Mouse (Mus musculus): ENCODE data around the gene Zwint. TPM values are rescaled to one million over a fixed set of nuclear protein-coding genes. Genes with fewer than 3 reads are reported as not detected.
A peak's percentile ranks its signal among the peaks of the same experiment; 100 is the strongest.

The Zwint gene
- total and polyA plus RNA-seq, 3 experiments = 173 to 257 (median 248) TPM

DNA sequence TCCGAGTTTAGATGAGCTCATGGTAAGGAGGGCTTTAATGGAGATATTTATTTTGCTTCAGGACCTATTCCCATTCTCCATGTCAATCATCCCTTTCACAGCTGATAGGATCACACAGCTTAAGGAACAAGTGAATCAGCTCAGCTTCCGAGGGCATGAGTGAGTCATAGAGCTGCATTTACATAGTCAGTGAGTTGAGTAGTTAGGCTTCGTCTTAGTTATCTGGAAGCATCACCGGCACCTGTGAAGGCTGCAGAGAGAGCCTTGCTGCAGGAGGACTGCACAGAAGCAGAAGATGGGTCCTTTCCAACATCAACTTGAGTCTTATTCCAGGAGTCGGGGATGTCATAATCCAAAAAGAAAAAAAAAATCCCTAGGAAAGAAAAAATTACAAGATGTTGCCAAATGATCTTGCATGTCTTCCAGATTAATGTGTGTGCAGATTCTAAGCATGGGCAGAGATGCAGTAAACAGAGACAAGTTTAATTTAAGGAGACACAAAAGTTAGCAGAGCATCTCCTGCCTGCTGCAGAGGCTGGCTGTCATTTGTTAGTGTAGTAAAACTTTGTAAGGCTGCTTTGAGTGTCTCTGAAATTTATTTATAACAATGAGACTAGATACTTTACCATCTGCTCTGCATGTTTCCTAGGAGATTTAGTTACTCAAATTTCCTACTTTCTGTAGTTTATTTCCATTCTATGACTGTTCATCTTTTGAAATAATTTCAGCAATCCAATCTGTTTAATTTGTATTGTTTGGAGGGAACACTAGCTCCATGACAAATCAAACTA, 41.3 kb upstream of the Zwint start:
- no peak for DNase-seq (ENCODE audit: extremely low read depth)
- dilution Hi-C loops (cut with MboI; ENCODE audit: extremely low pct_ligation_motif_present, extremely low pct_unique_long_range_greater_than_20kb, low sequenced_read_pairs) (no loop called here), in situ Hi-C loops (cut with MboI; ENCODE audit: low pct_ligation_motif_present, low pct_unique_long_range_greater_than_20kb, low sequenced_read_pairs) (no loop called here)
- Histone ChIP-seq H3K9ac (ENCODE audit: insufficient read depth, low read depth) (no peak overlapping the region), H3K4me3 (replicated peaks in 1 of 3; ENCODE audit: low read depth in 2 of 3, low read length in 2 of 3, poor library complexity in 1 of 3) (no peak overlapping the region), H3K4me1 (ENCODE audit: control insufficient read depth in 1 of 2, insufficient read depth in 2 of 2) (peaks cover 0 to 3% of the 10 kb centered on the region in 2 experiments; a peak in 1 of 4 replicates), H3K36me3 (replicated peaks in 1 of 2; ENCODE audit: control insufficient read depth in 1 of 2, insufficient read depth in 1 of 2, low read length in 1 of 2) (no peaks in the 10 kb centered on the region), H3K79me2 (replicated peaks; ENCODE audit: control insufficient read depth, extremely low read depth, insufficient read depth, poor library complexity, severe bottlenecking) (no peaks in the 10 kb centered on the region), H3K9me3 (replicated peaks; ENCODE audit: low read length) (no peaks in the 10 kb centered on the region), H3K27me3 (replicated peaks) (no peaks in the 10 kb centered on the region), H3K27ac (ENCODE audit: insufficient read depth, low read depth) (no peak overlapping the region), H3K4me2 (ENCODE audit: insufficient read depth, low read depth, poor library complexity, severe bottlenecking) (no peak overlapping the region)
- TF ChIP-seq SMC3 (IDR thresholded peaks at IDR 0.05; ENCODE audit: low read depth, low read length) (no peak), ETS1 (conservative IDR thresholded peaks at IDR 0.05; ENCODE audit: low read depth, low read length) (peak; percentile 33; the same call in 1 of the 2 replicates), POLR2AphosphoS2 (IDR thresholded peaks at IDR 0.05; ENCODE audit: low read depth, low read length) (no peak), EP300 (IDR thresholded peaks at IDR 0.05; ENCODE audit: low read length) (0 out of 2 replicates have a peak, but pooled peaks have one; percentile 9), MEF2A (IDR thresholded peaks at IDR 0.05; ENCODE audit: borderline replicate concordance, low read depth, low read length) (no peak), CTCF (conservative IDR thresholded peaks at IDR 0.05 in 1 of 2, IDR thresholded peaks at IDR 0.05 in 1 of 2; ENCODE audit: low read depth in 2 of 2, low read length in 2 of 2) (no peak), PAX5 (IDR thresholded peaks at IDR 0.05; ENCODE audit: low read length) (no peak), IRF4 (IDR thresholded peaks at IDR 0.05; ENCODE audit: low read depth, low read length) (no peak)

DNA sequence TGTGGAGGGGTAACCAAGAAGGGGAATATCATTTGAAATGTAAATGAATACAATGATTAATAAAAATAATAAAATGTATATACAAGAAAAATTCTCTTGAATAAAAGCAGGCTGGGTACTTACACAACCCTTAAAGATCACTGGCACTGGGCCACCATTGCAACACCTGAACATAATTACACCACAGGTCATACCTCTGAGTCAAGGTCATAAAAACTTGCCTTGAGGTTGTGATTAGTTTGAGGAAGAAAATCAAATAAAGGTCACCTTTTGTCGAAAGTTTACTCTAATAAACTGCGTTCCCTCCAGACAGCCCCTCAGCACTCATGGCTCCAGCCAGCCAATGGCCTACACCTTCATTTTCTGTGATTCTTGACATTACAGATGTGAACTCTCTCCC, 38.5 kb upstream of the Zwint start:
- Histone ChIP-seq H3K79me2 (replicated peaks; ENCODE audit: control insufficient read depth, extremely low read depth, insufficient read depth, poor library complexity, severe bottlenecking) (no peaks in the 10 kb centered on the region), H3K9ac (ENCODE audit: insufficient read depth, low read depth) (no peak overlapping the region), H3K4me1 (ENCODE audit: control insufficient read depth in 1 of 2, insufficient read depth in 2 of 2) (peaks cover 3 to 9% of the 10 kb centered on the region in 2 experiments; a peak in 3 of 4 replicates), H3K4me3 (replicated peaks in 1 of 3; ENCODE audit: low read depth in 2 of 3, low read length in 2 of 3, poor library complexity in 1 of 3) (no peak overlapping the region), H3K27ac (ENCODE audit: insufficient read depth, low read depth) (no peak overlapping the region), H3K4me2 (ENCODE audit: insufficient read depth, low read depth, poor library complexity, severe bottlenecking) (no peak overlapping the region), H3K36me3 (replicated peaks in 1 of 2; ENCODE audit: control insufficient read depth in 1 of 2, insufficient read depth in 1 of 2, low read length in 1 of 2) (no peaks in the 10 kb centered on the region), H3K9me3 (replicated peaks; ENCODE audit: low read length) (no peaks in the 10 kb centered on the region), H3K27me3 (replicated peaks) (no peaks in the 10 kb centered on the region)
- in situ Hi-C loops (cut with MboI; ENCODE audit: low pct_ligation_motif_present, low pct_unique_long_range_greater_than_20kb, low sequenced_read_pairs) = no loop called here
- dilution Hi-C loops (cut with MboI; ENCODE audit: extremely low pct_ligation_motif_present, extremely low pct_unique_long_range_greater_than_20kb, low sequenced_read_pairs) = no loop called here
- DNase-seq (ENCODE audit: extremely low read depth) = no peak
- TF ChIP-seq IRF4 (IDR thresholded peaks at IDR 0.05; ENCODE audit: low read depth, low read length) = no peak
- TF ChIP-seq JUND (conservative IDR thresholded peaks at IDR 0.05; ENCODE audit: low read depth, low read length) = no peak
- no peak for TF ChIP-seq CHD1 (IDR thresholded peaks at IDR 0.05; ENCODE audit: low read depth, low read length)
- TF ChIP-seq CHD2 (IDR thresholded peaks at IDR 0.05; ENCODE audit: low read length) = no peak
- TF ChIP-seq UBTF (IDR thresholded peaks at IDR 0.05; ENCODE audit: low read depth, low read length) = no peak
- no peak for TF ChIP-seq CTCF (conservative IDR thresholded peaks at IDR 0.05 in 1 of 2, IDR thresholded peaks at IDR 0.05 in 1 of 2; ENCODE audit: low read depth in 2 of 2, low read length in 2 of 2)
- no peak for TF ChIP-seq POLR2A (IDR thresholded peaks at IDR 0.05; ENCODE audit: low read depth, low read length)
- no peak for TF ChIP-seq TCF12 (IDR thresholded peaks at IDR 0.05; ENCODE audit: low read depth, low read length)
- TF ChIP-seq MXI1 (IDR thresholded peaks at IDR 0.05; ENCODE audit: low read depth, low read length) = no peak
- TF ChIP-seq KAT2A (IDR thresholded peaks at IDR 0.05; ENCODE audit: insufficient replicate concordance, low read length) = no peak
- no peak for TF ChIP-seq JUN (IDR thresholded peaks at IDR 0.05; ENCODE audit: insufficient read depth, low read depth, low read length)
- no peak for TF ChIP-seq SIN3A (IDR thresholded peaks at IDR 0.05; ENCODE audit: low read length)
- TF ChIP-seq ZC3H11A (IDR thresholded peaks at IDR 0.05; ENCODE audit: low read depth, low read length) = no peak
- no peak for TF ChIP-seq MAFK (IDR thresholded peaks at IDR 0.05; ENCODE audit: insufficient replicate concordance, low read length)
- no peak for TF ChIP-seq ELF1 (IDR thresholded peaks at IDR 0.05; ENCODE audit: low read depth, low read length)
- TF ChIP-seq RAD21 (IDR thresholded peaks at IDR 0.05; ENCODE audit: low read depth, low read length) = no peak
- no peak for TF ChIP-seq POLR2AphosphoS2 (IDR thresholded peaks at IDR 0.05; ENCODE audit: low read depth, low read length)
- no peak for TF ChIP-seq PAX5 (IDR thresholded peaks at IDR 0.05; ENCODE audit: low read length)

Measured in CH12.LX (cell line).